Mouse (Mus musculus) ovary, adult 2 months (tissue): ENCODE measurements around the gene Hivep2. TPM values are rescaled to one million over a fixed set of nuclear protein-coding genes. Genes with fewer than 3 reads are reported as not detected.

ENCODE experiments used
- polyA plus RNA-seq: library from polyadenylated mRNA; depleted of rRNA; stranded (reverse); fragments of >200 nt; gene quantifications from 2 replicates; pipeline ENCODE4 v1.2.3, GENCODE M21; 2012; rRNA removed

Hivep2 gene
- polyA plus RNA-seq = 5.7 and 6.4 TPM in 2 replicates

DNA sequence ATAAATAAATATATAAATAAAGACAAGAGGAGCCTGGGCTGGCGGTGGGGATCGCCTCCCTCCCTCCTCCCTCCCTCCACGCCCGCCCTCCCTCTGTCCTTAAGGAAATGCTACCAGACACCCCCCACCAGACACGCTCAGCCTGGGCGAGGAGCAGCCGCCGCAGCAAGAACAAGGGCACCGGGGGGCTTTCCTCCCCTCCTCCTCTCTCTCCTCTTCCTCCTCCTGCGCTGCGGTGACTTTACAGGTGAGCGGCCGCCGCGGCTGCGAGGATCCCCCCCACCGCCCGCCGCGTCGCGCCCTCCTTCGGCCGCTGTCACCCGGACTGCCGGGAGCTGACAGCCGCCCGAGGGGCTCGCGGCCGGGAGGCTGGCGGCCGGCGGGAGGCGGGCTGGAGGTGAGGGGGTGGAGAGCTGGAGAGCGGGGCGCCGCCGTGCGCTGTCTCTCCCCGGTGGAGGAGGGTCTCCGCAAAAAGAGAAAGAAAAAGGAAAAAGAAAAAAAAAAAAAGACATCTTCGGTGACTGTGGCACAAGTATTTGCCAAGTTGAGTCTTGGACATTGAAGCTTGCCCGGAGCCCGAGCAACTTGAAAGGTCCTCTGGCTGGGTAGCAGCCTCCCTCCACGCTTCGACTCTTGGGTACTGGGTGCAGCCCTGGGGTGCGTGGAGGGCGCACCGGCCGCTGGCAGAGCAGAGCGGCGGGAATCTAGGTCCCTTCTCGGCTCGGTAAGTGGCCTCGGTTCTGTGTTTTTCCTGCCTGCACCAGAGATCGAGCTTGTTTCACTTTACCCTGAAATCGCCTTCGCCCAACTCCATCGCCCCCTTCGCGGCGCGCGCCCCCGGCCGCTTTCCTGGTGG is at the start of gene Hivep2:
Gene Hivep2, plus strand, starts transcription at position 102 of the 856 bp plus-strand sequence.

Other genes with a start within 250 kb of the Hivep2 start
- 44.1 and 46.0 TPM in 2 replicates for gene Aig1, start 97.1 kb upstream of the Hivep2 start, polyA plus RNA-seq